Mouse (Mus musculus): Measurements from ENCODE around the gene Lpcat1. TPM values are rescaled to one million over a fixed set of nuclear protein-coding genes. Genes with fewer than 3 reads are reported as not detected.

Lpcat1 gene
- total RNA-seq, 1 experiment, result 105 TPM

- Histone ChIP-seq H3K4me3 (ENCODE audit: insufficient read depth in 1 of 2, low read depth in 1 of 2, low read length in 2 of 2, poor library complexity in 1 of 2, severe bottlenecking in 1 of 2) (no peak overlapping the region), H3K9ac (ENCODE audit: insufficient read depth, low read depth, low read length, poor library complexity, severe bottlenecking) (no peak overlapping the region), H3K27ac (ENCODE audit: insufficient read depth, low read depth, low read length, poor library complexity, severe bottlenecking) (no peak overlapping the region), H3K9me3 (ENCODE audit: control insufficient read depth, insufficient read depth, low read depth, low read length) (no peaks in the 10 kb centered on the region), H3K4me1 (ENCODE audit: control insufficient read depth in 2 of 2, insufficient read depth in 2 of 2, low read length in 2 of 2, poor library complexity in 1 of 2) (peaks cover 0 to 3% of the 10 kb centered on the region in 2 experiments; a peak in 1 of 4 replicates), H3K36me3 (ENCODE audit: control insufficient read depth, insufficient read depth, low read length, poor library complexity, severe bottlenecking) (peaks cover 6% of the 10 kb centered on the region; the same call in 1 of the 2 replicates)
- no peak for DNase-seq (ENCODE audit: low read depth, low spot score)
- in situ Hi-C loops (cut with MboI; ENCODE audit: low sequenced_read_pairs in 2 of 2, unreplicated experiment in 2 of 2), result no loop called here
- no peak for TF ChIP-seq MAFK (IDR thresholded peaks at IDR 0.05; ENCODE audit: insufficient read depth, low read depth, low read length)
- no peak for TF ChIP-seq HCFC1 (IDR thresholded peaks at IDR 0.05; ENCODE audit: borderline replicate concordance, insufficient read depth, low read length)
- no peak for TF ChIP-seq ZNF384 (IDR thresholded peaks at IDR 0.05; ENCODE audit: low read depth, low read length)
- TF ChIP-seq CHD2 (IDR thresholded peaks at IDR 0.05; ENCODE audit: low read depth, low read length), result no peak
- no peak for TF ChIP-seq ZC3H11A (IDR thresholded peaks at IDR 0.05; ENCODE audit: borderline replicate concordance, low read depth, low read length)
These were observed 1.8 kb upstream of the Lpcat1 start for GRCm38 (mm10) chr13:73465156-73465555.

GRCm38 (mm10) chr13:73466411-73466810 lies 586 bp upstream of the Lpcat1 start:
- peak overlapping the region in 1 of 2 experiments; percentile 70; a peak in 1 of 4 replicates for H3K4me3 ChIP-seq (ENCODE audit: insufficient read depth in 1 of 2, low read depth in 1 of 2, low read length in 2 of 2, poor library complexity in 1 of 2, severe bottlenecking in 1 of 2)
- H3K4me1 ChIP-seq (ENCODE audit: control insufficient read depth in 2 of 2, insufficient read depth in 2 of 2, low read length in 2 of 2, poor library complexity in 1 of 2), result peaks cover 0 to 3% of the 10 kb centered on the region in 2 experiments; a peak in 1 of 4 replicates
- no peak for DNase-seq (ENCODE audit: low read depth, low spot score)
- in situ Hi-C loops (cut with MboI; ENCODE audit: low sequenced_read_pairs in 2 of 2, unreplicated experiment in 2 of 2), result no loop called here
- no peaks in the 10 kb centered on the region for H3K9me3 ChIP-seq (ENCODE audit: control insufficient read depth, insufficient read depth, low read depth, low read length)
- no peak overlapping the region for H3K9ac ChIP-seq (ENCODE audit: insufficient read depth, low read depth, low read length, poor library complexity, severe bottlenecking)
- no peak overlapping the region for H3K27ac ChIP-seq (ENCODE audit: insufficient read depth, low read depth, low read length, poor library complexity, severe bottlenecking)
- peaks cover 6% of the 10 kb centered on the region; the same call in 1 of the 2 replicates for H3K36me3 ChIP-seq (ENCODE audit: control insufficient read depth, insufficient read depth, low read length, poor library complexity, severe bottlenecking)
- TF ChIP-seq ZNF384 (IDR thresholded peaks at IDR 0.05; ENCODE audit: low read depth, low read length) (no peak), HCFC1 (IDR thresholded peaks at IDR 0.05; ENCODE audit: borderline replicate concordance, insufficient read depth, low read length) (no peak), ZC3H11A (IDR thresholded peaks at IDR 0.05; ENCODE audit: borderline replicate concordance, low read depth, low read length) (no peak)

DNA sequence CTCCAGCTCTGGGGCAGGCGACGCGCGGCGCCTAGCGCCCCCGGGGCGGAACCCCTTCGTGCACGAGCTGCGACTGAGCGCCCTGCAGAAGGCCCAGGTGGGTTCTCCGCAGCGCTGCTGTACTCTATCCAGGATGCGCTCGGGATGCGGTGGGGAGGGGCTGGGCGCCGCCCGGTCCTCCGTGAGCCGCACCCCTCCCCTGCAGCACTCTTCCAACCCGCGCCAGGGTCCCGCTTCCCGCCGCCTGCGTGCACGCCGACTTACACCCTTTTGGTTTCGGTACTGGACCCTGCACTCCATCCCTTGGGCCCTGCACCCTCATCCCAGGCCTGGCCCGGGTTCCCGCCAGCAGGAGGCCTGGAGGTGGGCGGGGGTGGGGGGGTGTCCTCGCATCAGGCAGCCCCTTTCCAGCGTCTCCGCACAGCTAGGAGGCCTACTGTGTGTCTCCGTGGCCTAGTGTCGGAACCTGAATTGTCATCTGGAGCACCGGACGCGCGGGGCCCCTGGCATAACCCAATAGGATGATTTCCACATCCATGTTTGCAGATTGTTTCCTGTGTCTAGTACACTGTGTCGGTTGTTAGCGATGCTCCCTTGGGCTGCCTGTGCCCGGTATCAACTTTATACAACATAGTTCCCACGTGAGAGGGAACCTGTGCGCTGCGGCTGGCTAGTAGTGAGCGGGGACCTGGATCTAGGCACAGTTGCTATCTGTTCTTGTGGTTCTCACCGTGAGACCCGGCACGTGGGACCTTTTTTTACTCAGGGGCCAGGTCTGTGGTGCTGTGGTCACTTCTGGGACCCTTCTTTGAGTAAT lies 632 bp downstream of the Lpcat1 start:
- TF ChIP-seq HCFC1 (IDR thresholded peaks at IDR 0.05; ENCODE audit: borderline replicate concordance, insufficient read depth, low read length), result no peak
- Histone ChIP-seq H3K9me3 (ENCODE audit: control insufficient read depth, insufficient read depth, low read depth, low read length) (no peaks in the 10 kb centered on the region), H3K9ac (ENCODE audit: insufficient read depth, low read depth, low read length, poor library complexity, severe bottlenecking) (peak overlapping the region; percentile 92), H3K36me3 (ENCODE audit: control insufficient read depth, insufficient read depth, low read length, poor library complexity, severe bottlenecking) (peaks cover 6% of the 10 kb centered on the region; the same call in 1 of the 2 replicates), H3K27ac (ENCODE audit: insufficient read depth, low read depth, low read length, poor library complexity, severe bottlenecking) (peak overlapping the region; percentile 80), H3K4me1 (ENCODE audit: control insufficient read depth in 2 of 2, insufficient read depth in 2 of 2, low read length in 2 of 2, poor library complexity in 1 of 2) (peaks cover 0 to 3% of the 10 kb centered on the region in 2 experiments; a peak in 1 of 4 replicates), H3K4me3 (ENCODE audit: insufficient read depth in 1 of 2, low read depth in 1 of 2, low read length in 2 of 2, poor library complexity in 1 of 2, severe bottlenecking in 1 of 2) (peak overlapping the region; percentile 70 to 99)
- peak; percentile 34 for DNase-seq (ENCODE audit: low read depth, low spot score)
- in situ Hi-C loops (cut with MboI; ENCODE audit: low sequenced_read_pairs in 2 of 2, unreplicated experiment in 2 of 2), result no loop called here

DNA sequence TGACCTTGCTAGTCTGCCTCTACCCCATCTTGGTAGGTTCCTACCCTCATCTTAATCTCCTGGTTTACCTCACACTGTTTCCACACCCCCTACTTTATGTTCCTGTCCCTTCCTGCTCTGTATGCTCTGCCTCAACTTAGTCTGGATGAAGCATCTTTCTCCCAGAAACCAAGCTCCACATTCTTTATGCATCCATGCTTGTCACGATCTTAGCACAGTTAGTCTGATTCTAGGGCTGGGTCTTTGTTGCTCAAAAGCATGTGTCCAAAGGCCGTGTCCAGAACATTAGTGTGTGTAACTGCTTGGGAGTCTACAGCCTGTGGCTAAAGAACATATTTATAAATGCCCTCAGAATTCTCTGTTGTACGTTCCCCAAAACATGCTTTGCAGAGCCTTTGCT lies 1.8 kb downstream of the Lpcat1 start:
- in situ Hi-C loops (cut with MboI; ENCODE audit: low sequenced_read_pairs in 2 of 2, unreplicated experiment in 2 of 2), result no loop called here
- H3K4me3 ChIP-seq (ENCODE audit: insufficient read depth in 1 of 2, low read depth in 1 of 2, low read length in 2 of 2, poor library complexity in 1 of 2, severe bottlenecking in 1 of 2), result no peak overlapping the region
- no peak for TF ChIP-seq ZNF384 (IDR thresholded peaks at IDR 0.05; ENCODE audit: low read depth, low read length)
- DNase-seq (ENCODE audit: low read depth, low spot score), result no peak
- peaks cover 6% of the 10 kb centered on the region; the same call in 1 of the 2 replicates for H3K36me3 ChIP-seq (ENCODE audit: control insufficient read depth, insufficient read depth, low read length, poor library complexity, severe bottlenecking)
- no peak overlapping the region for H3K27ac ChIP-seq (ENCODE audit: insufficient read depth, low read depth, low read length, poor library complexity, severe bottlenecking)
- H3K9ac ChIP-seq (ENCODE audit: insufficient read depth, low read depth, low read length, poor library complexity, severe bottlenecking), result 0 out of 2 replicates have a peak overlapping the region, but pooled peaks have one; percentile 11
- peaks cover 0 to 3% of the 10 kb centered on the region in 2 experiments; a peak in 1 of 4 replicates for H3K4me1 ChIP-seq (ENCODE audit: control insufficient read depth in 2 of 2, insufficient read depth in 2 of 2, low read length in 2 of 2, poor library complexity in 1 of 2)
- no peaks in the 10 kb centered on the region for H3K9me3 ChIP-seq (ENCODE audit: control insufficient read depth, insufficient read depth, low read depth, low read length)

Data from ES-E14 (cell line).